In genomic region chr10:4430826-4431225, GRCm38 (mm10) we compare ENCODE assay signal across 8 mouse cellular contexts. TPM values are rescaled to one million over a fixed set of nuclear protein-coding genes. Genes with fewer than 3 reads are reported as not detected.
A peak's percentile ranks its signal among the peaks of the same experiment; 100 is the strongest.
DNase-seq lines count a peak whose midpoint lies in the region; ATAC-seq lines count a peak whose summit lies in the region.

No protein-coding gene starts in this region.

- H3K36me3 ChIP-seq in limb, embryonic 13.5 days: peaks cover 26% of the 10 kb centered on the region

- WGBS in limb, embryonic 13.5 days: 96% methylated on average over 3 of the region's 3 CpGs

- peak overlapping the region; percentile 87; the same call in 1 of the 2 replicates for H3K9ac ChIP-seq in limb, embryonic 13.5 days

- H3K27me3 ChIP-seq in limb, embryonic 13.5 days: no peaks in the 10 kb centered on the region

- peaks cover 12% of the 10 kb centered on the region for H3K4me1 ChIP-seq in limb, embryonic 13.5 days

- no peak overlapping the region for H3K27ac ChIP-seq in limb, embryonic 13.5 days

- no peaks in the 10 kb centered on the region for H3K9me3 ChIP-seq in limb, embryonic 13.5 days

- H3K4me3 ChIP-seq in limb, embryonic 13.5 days: peak overlapping the region; percentile 66

- peak overlapping the region; percentile 75 for H3K4me2 ChIP-seq in limb, embryonic 13.5 days (replicated peaks)

- peak; percentile 45 to 49 for DNase-seq in right cerebral cortex, postnatal 10 days (ENCODE audit: low spot score in 2 of 2)
- DNase-seq in right cerebral cortex, adult 2 months (ENCODE audit: low spot score in 2 of 2): no peak
- peak; percentile 69 to 83 for DNase-seq in cerebellum, postnatal 25 days
- DNase-seq in heart, postnatal 14 days: peak; percentile 19
- no peak for DNase-seq in ovary, postnatal 14 days (ENCODE audit: low spot score)
- no peak for DNase-seq in natural killer cell, adult 2 months (ENCODE audit: low spot score in 2 of 2)
- no peak for DNase-seq in right cerebral cortex, postnatal 36 days (ENCODE audit: low spot score in 2 of 2)

- ATAC-seq in limb, embryonic 13.5 days (ENCODE audit: low FRiP score, low read depth): no peak

- intact Hi-C loops in heart, postnatal 14 days (cut with DNase I): loop anchor here (10.0 kb wide), 1 partner anchor 734 kb away; no protein-coding TSS in a partner anchor

RNA-seq across cellular contexts. Expression of gene Rmnd1, which starts 1.4 kb away (rescaled TPM):
- 10 to 100 TPM; 49.3 to 50.9 TPM for total RNA-seq in heart, postnatal 14 days (2021)
- polyA plus RNA-seq in limb, embryonic 13.5 days (2015; fragmentation: Nextera tagmentation; extraction: Ambion mirVana): 52.3 and 54.8 TPM in 2 replicates

RNA-seq across cellular contexts. Expression of gene Armt1, which starts 1.4 kb away (rescaled TPM):
- total RNA-seq in heart, postnatal 14 days (2021): 1 to 10 TPM; 7.1 TPM
- 21.6 and 22.2 TPM in 2 replicates for polyA plus RNA-seq in limb, embryonic 13.5 days (2015; fragmentation: Nextera tagmentation; extraction: Ambion mirVana)

RNA-seq across cellular contexts. Expression of gene Zbtb2, which starts 42.9 kb away (rescaled TPM):
- total RNA-seq in heart, postnatal 14 days (2021): 1 to 10 TPM; 6.6 to 7.7 TPM
- polyA plus RNA-seq in limb, embryonic 13.5 days (2015; fragmentation: Nextera tagmentation; extraction: Ambion mirVana): 14.6 and 16.4 TPM in 2 replicates

RNA-seq across cellular contexts. Expression of gene Ccdc170, which starts 51.5 kb away (rescaled TPM):
- total RNA-seq in heart, postnatal 14 days (2021): under 1 TPM; 0.20 to 0.96 TPM
- 0.20 TPM in 1 of 2 replicates, not detected in the other for polyA plus RNA-seq in limb, embryonic 13.5 days (2015; fragmentation: Nextera tagmentation; extraction: Ambion mirVana)

Comparison
In these comparisons a context has a peak if more than half of its experiments do, and no peak if none do; other contexts are left out.
1. DNase-seq: peak in right cerebral cortex, postnatal 10 days (2 of 2), cerebellum, postnatal 25 days (2 of 2) and heart, postnatal 14 days (2 of 2); none in right cerebral cortex, adult 2 months (0 of 2), ovary, postnatal 14 days (single experiment), natural killer cell, adult 2 months (0 of 2) and right cerebral cortex, postnatal 36 days (0 of 2).